Mouse (Mus musculus): ENCODE measurements around the gene Zfp317.
A peak's percentile ranks its signal among the peaks of the same experiment; 100 is the strongest.
"Not testable (repeated sequence)": the region's sequence is repeated elsewhere in the genome, so short reads cannot be mapped to it uniquely, and the experiment has no call there.

Gene Zfp317

DNA sequence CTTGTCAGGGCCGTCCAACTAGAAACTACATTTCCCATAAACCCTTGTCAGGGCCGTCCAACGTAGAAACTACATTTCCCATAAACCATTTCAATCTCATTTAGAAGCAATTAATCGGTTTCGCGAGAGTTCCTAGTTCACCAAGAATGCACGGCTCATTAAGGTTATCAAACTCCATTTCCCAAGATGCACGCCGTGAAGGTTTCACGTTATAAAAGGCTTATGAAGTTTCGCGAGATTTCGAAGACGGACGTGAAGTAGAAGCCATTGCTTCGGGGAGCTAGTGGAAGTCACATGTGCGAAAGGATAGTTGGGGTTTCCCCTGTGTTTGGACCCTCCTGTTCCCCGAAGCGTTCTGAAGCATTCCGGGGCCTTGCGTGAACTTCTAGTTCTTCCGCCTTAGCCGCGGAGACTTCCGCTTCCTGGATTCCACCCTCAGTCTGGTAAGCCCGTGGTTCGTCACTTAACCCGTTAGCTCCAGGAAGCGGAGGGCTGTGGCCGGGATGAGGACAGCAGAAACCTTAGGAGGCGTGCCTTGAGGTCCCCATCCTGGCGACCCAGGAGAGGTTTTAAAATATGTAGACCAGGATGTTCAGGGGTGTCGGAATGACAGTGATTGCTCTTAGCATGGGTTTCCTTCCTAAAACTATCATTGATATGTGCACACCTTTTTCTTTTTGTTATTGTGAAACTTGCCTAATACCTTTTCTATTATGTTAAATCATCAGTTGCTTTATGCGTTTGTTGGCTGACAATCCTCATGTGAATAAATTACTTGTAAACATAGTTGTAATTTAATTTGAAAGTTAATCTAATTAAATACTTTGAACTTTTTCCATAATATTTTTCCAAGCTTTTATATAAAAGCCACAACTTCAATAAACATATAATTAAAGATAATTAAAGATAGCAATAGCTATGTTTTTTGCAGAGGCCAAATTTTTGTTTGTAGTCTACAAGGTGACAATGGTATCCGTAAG lies at the start of gene Zfp317:
Gene Zfp317 (plus strand): TSS at position 260 of the 980 bp plus-strand sequence.
- peak; percentile 89 for DNase-seq (ENCODE audit: low read depth in 2 of 2, low spot score in 2 of 2)

DNA sequence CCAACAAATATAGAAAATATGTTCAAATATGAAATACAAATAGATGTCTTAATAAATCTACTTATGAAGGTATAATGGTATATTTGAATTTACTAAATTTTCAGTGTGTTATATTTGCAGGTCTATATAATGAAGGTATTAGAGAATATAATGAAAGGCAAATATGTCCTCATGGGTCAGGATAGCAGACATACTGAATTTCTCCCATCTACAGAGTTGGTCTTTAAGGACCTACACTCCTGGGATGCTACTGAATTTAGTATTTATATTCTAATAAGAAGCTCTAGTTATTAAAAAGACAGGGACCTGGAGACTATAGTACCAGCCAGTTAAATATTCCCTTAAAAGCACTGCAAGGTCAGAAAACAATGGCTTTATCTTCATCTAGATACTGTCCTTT lies 39.6 kb upstream of the Zfp317 start, which contains the start of gene Olfr855:
Gene Olfr855 (plus strand): TSS at position 301 of the 400 bp plus-strand sequence.
- no peak for DNase-seq (ENCODE audit: low read depth in 2 of 2, low spot score in 2 of 2)

DNA sequence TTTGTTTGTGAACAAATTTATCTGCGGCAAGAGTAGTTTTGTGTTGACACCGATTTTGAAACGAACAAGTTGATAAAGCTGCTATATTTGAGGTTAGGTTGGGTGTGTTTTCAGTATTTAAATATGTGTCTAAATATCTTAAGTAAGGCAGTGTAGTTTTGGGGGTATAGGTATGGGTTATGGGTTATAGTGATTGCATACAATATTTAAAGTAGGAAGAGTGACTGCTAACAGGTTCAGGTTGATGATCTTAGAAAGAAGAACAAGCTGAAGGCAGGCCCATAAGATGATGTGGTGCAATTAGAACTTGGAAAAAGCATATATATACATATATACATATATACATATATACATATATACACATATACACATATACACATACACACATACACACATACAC lies 605 bp upstream of the Zfp317 start:
- no peak for DNase-seq (ENCODE audit: low read depth in 2 of 2, low spot score in 2 of 2)

DNA sequence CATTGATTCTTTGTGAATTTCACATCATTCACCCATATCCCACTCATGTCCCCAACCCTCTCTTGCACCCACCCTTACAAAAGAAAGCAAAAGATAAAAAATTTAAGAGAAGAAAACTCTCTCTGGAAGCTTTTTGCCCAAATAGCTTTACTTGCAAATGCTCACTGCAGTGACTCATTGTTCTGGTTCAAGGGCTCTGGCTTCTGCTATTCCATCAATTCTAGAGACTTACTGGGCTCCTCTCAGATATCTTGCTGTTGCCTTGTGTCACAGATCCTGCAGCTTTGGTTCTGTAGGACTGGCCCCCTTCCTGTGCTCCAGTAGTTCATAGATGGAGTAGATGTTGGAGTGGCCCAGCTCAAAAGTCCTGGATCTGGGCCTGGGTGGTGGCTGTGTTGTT lies 7.7 kb downstream of the Zfp317 start:
- no peak for DNase-seq (ENCODE audit: low read depth in 2 of 2, low spot score in 2 of 2)

DNA sequence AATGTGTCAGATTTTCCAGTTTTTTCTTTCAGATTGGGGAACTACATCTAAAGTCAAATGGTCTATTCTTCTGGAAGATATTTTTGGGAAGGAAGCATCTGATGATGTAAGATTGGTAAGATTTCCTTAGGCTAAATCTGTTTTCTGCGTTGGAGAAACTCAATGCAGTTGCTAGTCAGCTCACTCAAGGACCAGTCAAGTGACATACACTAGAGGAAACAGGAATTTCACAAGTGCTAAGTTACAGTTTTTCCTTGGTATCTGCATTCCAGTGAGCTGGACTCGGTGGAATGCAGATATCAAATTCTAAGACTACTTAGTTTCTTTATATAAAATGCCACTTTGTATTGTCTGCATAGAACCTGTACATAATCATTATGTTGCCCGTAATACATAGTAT lies 23.3 kb downstream of the Zfp317 start:
- no peak for DNase-seq (ENCODE audit: low read depth in 2 of 2, low spot score in 2 of 2)

DNA sequence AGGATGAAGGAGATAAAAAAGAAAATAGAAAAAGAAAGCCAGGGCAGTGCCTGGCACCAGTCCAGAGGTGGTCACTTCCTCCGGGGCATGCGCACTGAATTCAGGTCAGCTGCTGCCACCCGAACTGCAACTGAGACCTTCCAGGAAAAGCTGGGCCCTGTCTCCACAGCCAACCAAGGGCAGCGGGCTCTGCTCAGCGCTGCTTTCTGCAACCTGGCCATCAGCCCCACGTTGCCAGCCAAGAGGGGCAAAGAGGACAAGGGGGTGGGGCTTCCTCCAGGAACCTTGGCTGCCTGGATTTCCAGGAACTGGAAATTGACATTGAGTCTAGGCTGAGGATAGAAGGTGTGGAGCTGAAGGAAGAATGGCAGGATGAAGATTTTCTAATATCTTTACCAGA lies 68.4 kb downstream of the Zfp317 start:
- DNase-seq (ENCODE audit: low read depth in 2 of 2, low spot score in 2 of 2): no peak

DNA sequence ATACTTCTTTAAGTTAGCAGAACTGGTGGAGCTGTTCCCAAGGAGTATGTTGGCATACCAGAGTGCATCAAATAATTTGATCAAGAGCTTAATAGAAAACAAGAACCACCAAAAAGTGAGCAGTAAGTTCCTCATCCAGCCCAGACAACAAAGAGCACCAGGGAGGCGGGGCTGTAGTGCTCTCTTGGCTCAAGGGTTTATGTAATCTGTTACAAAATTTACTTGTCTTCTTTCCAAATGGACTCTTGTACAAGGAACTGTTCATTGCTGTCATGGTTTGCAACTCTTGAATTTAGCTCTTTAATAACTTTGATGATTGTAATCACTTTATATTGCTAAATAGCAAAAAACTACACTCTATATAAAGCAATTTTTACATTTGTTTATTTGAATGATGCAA lies 69.5 kb downstream of the Zfp317 start:
- DNase-seq (ENCODE audit: low read depth in 2 of 2, low spot score in 2 of 2): no peak

DNA sequence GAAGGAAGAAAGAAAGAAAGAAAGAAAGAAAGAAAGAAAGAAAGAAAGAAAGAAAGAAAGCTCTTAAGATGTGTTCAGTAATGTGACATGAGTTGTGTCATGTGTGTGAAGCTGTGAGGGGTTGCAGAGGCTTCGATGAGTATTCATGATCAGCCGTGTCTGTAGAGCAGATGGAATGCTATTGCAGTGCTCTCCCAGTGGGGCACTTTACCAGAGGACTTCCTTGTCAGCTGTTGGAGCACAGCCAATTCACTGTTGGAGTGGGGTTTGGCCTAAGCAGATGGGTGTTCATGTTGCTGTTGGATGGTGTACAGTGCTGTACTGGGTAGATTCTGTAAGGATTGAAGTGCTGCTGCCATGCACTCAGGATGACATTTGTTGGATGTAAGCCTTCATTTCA lies 70.5 kb downstream of the Zfp317 start:
- DNase-seq (ENCODE audit: low read depth in 2 of 2, low spot score in 2 of 2): no peak

DNA sequence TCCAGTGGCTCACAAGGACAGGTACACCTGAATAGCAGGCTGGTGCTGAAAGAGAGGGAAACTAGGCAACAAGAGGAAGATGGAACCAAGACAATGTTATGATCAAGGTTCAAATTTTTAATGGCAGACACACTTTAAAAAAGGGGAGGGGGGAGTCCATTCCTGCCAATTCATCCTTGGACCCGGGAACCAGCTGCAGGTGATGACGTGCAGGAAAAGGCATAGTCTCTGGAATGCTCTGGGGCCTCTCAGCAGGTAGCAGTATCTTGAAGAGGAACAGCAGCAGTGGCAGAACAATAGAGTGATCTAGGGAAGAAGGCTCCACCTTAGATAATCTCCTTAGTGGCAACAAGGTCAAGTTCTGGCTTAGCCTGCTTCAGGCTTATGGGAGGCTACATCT lies 72.4 kb downstream of the Zfp317 start:
- DNase-seq (ENCODE audit: low read depth in 2 of 2, low spot score in 2 of 2): not testable (repeated sequence)

DNA sequence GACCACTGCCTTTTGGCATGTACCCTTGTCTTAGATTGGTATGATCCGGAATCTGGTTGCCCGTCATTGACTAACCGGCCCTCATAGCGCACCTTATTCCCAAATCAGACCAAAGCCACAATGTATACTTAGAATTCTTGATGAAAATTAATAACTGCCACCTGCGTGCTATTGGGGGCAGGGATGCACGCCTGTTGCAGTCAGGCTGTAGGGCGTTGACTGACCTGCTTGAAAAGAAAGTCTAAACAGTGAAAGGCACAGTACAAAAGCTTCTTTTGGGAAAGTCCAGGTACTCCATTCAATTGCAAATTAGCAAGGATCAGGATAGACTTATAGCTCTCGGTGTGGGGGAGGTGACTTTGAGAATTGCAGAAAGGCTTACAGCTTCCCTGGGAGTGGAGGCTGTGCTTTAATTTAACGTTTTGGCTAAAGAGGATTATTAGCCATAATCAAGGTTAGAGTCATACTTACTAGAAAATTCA lies 73.0 kb downstream of the Zfp317 start:
- not testable (repeated sequence) for DNase-seq (ENCODE audit: low read depth in 2 of 2, low spot score in 2 of 2)

All from CD8-positive naive resting alpha-beta T cell, adult 2 months (primary cell).